Mouse (Mus musculus) embryonic fibroblast, embryonic 13.5 days (primary cell): ENCODE results near the gene Fli1.

Experiments
- CTCF ChIP-seq: IDR thresholded peaks from 2 replicates; pipeline ENCODE4 v1.5.1; 2011; ENCODE audit warnings: mild to moderate bottlenecking, control low read depth, low read length, moderate library complexity, borderline replicate concordance; ENCODE audit not compliant: insufficient read depth
- POLR2A ChIP-seq: IDR thresholded peaks from 2 replicates; pipeline ENCODE4 v1.6.1; 2011; ENCODE audit warnings: low read depth, mild to moderate bottlenecking, control low read depth, low read length, moderate library complexity

- TF ChIP-seq CTCF = no peak
- TF ChIP-seq POLR2A = no peak
These were observed 157.8 kb downstream of the Fli1 start for GRCm38 (mm10) chr9:32384906-32385305.
